Mouse (Mus musculus): ENCODE measurements around the gene Spag17. TPM values are rescaled to one million over a fixed set of nuclear protein-coding genes. Genes with fewer than 3 reads are reported as not detected.

Gene Spag17
- not detected for polyA plus RNA-seq (2015; fragmentation: Illumina TruSeq; extraction: RNeasy Lipid Tissue Mini Kit (QIAGEN cat#74804); ENCODE audit: insufficient read depth, low read depth, low replicate concordance)

DNA sequence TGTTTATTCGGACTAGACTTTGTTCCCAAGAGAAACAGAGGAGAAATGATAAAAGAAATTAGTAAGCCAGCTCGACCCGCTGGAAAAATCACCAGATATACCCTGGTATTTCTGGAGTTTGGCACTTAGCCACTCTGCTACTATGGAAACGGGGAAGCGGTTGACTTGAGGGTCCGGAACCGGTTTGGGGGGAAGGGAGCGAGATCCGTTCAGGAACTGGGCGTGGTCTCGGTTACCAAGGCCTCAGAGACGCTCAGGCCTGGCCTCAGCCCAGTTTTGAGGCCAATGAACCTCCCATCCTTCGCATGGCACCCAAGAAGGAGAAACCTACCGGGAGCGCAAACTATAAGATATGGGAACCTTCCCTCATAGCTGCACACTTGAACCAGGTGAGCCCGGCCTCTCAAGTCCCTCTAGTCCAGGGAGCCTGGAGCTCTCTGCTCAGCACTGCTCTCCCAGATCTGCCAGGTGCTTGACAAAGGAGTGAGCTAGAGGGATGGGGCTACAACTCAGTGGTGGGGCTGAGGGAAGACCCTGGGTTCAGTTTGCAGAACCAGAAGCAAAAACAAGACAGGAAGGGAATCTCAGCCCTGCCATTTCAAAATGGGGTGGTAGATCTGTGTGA is at the start of gene Spag17:
Gene Spag17 (plus strand): TSS at position 220 of the 625 bp plus-strand sequence.

DNA sequence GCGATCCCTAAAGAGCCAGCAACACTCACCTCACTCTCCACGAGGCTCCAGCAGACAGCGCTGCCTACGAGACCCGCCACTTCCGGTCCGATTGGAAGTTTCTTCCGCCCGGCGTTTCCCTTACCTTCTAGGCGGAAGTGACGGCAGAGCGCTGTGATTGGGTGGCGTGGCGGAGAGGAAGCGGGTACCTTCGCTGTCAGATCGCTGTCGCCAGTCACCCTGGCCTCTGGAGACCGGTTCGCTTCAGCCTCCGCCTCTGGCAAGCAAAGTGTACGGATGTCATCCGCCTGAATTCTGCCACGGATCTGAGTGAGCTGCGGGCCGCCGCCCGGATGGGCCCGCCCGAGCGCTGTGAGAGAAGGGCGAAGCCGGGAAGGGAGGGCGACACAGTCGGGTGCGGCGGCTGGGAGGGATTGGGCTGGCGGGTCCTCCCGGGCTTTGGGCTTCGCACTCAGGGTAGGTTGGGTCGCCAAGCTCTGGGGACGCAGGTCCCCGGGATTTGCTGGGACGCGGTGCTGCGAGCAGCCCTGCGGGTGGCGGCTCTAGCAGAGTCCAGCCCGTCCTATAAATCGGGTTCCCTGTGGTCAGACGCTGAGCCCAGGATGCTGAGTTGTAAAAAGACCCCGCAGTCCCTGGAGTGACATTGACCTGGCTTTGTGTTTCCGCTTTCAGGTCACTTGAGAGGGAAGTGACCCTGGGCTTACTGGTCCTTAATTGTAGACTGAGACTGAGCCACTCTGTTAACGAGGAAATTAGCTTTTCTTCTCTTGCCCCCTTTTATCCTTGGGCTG is 277.3 kb downstream of the Spag17 start, which contains the start of the genes Gdap2 and Wdr3:
Gene Gdap2 (plus strand): TSS at position 67 of the 791 bp plus-strand sequence.
Gene Wdr3 (minus strand): TSS at position 93 of the 791 bp plus-strand sequence.

